Mouse (Mus musculus) kidney, adult 11 months (tissue): ENCODE measurements around the gene Asb4.
"Not testable (repeated sequence)": the region's sequence is repeated elsewhere in the genome, so short reads cannot be mapped to it uniquely, and the experiment has no call there.

Experiments
- DNase-seq: peaks from one replicate; pipeline ENCODE4 v3.0.0; 2022

Gene Asb4

DNA sequence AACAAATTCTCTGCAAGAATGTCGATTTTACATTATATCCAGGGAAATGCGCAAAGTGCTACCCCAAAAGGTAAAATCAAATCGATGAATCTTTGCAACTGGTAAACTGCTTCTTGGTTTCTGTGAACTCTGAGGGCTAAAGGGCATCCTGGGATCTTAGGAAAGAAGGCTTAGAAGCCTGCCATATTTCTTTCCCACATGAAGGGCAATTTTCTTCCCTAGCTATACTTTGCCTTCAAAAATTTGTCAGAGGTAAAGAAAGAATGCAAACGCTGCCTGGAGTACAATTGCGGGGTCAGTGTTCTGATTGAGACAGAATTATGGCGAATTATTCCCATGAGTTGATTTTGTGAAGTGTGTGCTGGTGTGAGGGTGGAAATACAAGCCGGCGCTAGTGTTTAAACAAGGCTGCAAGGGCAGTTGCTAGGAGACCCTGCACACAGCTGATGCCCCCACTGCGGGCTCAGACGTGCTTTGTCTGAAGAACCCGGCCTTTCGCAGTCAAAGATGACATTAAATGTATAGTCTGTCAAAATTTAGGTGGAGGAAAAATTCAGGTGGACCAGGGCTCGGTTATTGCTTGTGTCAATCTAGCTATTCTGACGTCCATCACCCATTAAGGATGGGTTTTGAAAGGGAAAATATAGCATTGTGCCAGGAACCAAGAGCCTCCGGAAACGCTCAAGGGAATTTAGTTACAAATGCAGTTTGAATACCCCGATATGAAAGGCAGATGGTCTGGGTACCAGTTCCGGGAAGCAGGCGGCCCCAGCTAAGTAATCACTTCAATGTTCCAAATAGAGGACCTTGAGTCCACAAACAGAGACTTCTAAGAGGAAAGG lies at the start of gene Asb4:
Asb4 (plus strand) TSS at position 51 of the 842 bp plus-strand sequence.
- DNase-seq = no peak

DNA sequence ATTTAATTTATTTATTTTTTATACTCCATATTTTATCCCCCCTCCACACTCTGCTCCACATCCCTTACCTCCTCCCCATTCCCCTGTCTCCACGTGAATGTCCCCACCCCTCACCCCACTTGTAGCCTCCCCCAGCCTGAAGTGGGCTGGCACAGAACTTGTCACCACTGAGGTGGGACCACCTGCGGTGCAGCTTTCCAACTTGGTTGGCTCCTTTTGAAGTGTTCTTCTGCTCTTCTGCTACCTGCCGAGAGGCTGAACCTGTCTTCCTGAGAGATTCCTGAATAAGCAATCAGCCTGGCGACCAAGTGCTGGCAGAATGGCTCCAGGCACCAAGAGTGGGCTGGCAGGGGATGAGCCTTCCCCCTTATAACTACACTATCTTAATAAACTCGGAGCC lies 49.2 kb upstream of the Asb4 start:
- no peak for DNase-seq

DNA sequence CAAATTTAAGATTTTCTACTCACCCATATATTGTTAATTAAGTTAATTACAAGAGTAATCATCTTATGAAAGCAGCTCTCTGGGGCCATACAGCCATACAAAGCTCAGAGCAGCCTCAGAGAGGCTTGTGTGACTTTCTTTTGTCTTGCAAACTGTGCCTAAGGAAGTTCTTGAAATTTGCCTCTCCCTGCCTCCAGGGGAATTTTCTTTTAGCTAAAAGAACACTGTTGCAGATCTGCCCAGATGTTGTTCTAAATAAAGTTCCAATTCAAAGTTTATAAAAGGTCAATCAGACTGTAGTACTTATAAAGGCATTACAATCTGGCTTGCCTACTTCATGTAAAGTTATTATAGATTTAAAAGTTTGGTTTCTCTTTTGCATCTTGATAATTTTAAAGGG lies 47.2 kb upstream of the Asb4 start:
- DNase-seq = not testable (repeated sequence)

DNA sequence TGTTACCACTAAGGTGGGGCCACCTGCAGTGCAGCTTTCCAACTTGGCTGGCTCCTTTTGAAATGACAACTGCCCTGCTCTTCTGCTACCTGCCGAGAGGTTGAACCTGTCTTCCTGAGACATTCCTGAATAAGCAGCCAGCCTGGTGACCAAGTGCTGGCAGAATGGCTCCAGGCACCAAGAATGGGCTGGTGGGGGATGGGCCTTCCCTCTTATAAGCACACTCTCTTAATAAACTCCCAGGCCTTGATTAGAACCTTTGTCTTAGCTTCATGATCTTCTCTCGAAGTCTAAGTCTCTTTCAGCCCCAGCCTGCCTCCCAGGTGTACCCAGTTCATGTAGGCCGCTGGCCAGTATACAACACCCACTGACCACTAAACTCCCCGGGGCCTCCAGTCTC lies 44.4 kb upstream of the Asb4 start:
- not testable (repeated sequence) for DNase-seq

DNA sequence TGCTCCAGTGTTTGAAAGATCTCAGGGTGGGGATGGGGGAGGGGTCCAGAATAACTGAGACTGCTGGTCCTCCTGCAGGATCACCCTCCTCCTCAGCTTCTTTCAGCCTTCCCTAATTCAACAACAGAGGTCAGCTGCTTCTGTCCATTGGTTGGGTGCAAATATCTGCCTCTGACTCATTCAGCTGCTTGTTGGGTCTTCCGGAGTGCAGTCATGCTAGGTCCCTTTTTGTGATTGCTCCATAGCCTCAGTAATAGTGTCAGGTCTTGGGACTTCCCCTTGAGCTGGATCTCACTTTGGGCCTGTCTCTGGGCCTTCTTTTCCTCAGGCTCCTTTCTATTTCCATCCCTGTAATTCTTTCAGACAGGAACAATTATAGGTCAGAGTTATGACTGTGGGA lies 43.9 kb upstream of the Asb4 start:
- DNase-seq = not testable (repeated sequence)

DNA sequence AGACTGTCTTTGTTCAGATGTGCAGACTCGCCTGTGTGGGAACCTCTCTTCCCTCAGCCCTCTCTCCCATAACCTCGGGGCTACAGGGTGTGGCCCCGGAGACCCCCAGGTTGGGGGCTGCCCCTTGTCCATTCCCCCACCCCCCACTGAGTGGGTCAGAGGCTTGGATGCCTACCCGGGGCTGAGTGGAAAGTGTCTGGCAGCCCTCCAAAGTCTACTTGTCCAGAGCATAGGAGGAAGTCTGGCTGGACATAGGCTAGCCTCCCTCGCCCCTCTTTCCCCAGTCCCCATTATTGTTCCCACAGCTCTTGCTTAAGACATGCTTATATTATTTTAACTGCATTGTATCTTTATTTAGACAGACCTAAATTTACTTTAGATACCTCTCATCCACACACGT lies 38.9 kb upstream of the Asb4 start:
- no peak for DNase-seq

DNA sequence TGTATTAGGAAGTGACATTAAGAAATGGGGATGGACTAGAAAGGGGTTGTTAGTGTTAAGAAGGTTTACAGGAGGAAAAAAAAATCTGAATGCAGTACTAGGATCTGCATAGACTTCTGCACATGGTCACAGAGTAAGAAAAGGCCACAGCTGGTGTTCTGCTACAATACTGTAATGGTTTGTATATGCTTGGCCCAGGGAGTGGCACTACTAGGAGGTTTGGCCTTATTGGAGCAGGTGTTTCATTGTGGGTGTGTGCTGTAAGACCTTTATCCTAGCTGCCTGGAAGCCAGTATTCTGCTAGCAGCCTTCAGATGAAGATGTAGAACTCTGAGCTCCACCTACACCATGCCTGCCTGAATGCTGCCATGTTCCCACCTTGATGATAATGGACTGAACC lies 25.3 kb upstream of the Asb4 start:
- DNase-seq = no peak

DNA sequence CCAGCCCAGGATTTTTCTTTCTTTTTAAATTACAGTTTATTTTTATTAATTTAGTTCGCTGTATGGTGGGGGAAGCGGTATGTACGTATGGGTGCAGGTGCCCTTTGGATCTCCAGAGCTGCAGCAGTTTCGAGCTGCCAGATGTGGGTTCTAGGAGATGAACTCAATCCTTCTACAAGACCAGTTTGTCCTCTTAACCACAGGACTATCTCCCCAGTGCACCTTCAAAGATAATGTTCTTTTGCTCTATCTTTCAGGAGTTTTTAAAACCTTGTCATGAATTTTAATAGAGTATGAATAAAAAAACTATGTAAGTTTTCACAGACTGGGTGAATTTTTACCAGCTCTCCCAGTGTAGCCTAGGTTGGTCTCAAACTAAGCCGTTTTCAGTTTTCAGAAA lies 22.8 kb upstream of the Asb4 start:
- no peak for DNase-seq

DNA sequence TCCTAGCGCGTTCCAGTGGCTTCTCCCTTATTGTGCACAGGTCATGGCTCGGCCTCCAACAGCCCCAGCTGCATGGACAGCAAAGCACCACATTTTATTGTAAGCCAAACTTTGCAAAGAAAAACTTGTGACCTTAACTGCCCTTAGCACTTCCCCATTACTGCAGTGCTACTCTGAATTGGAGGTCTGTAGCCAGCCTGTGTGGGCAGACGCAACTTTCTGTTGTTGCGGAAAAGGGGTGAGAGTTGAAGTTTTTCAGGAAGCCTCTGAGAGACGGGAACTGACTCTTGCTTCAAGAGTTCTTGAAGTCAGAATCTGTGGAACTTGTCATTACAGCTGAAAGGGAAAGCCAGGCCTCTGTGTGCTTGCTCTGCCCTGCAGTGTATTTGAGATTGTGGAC lies 21.2 kb upstream of the Asb4 start:
- no peak for DNase-seq

DNA sequence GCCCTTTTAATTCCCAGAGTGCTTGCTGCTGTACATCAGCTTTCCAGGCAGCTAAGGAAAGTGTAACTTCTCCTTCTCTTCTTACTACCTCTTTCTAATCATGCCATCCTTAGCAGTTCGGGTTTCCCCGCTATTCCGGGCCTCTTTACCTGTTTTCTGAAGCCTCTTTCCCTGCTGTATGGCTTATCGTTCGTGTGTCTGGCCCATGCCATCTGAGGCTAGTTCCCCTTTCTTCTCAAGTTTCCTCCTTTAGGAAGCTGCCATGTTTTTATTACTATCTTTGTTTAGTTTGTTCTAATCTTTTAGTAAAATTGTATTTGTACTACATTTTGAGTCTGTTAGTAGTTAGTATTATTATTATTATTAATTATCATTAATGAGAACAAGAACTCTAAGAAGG lies 17.3 kb upstream of the Asb4 start:
- DNase-seq = no peak

DNA sequence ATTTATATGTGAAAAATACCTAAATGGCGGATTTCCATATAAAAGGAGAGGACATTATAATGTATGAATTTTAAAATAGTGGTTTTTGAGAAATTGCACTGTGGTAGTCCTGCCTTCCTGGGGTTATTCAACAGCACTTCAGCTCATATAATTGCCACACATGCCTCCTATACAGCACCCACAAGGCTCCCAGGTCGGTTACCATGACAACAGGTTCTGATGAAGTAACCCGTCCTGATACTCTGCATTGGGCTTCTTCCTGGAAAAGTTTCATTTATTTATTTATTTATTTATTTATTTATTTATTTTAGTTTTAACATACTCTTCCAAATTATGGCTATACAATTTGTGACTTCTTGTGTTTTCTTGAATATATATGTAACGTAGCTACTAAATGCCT lies 6.3 kb upstream of the Asb4 start:
- DNase-seq = no peak

DNA sequence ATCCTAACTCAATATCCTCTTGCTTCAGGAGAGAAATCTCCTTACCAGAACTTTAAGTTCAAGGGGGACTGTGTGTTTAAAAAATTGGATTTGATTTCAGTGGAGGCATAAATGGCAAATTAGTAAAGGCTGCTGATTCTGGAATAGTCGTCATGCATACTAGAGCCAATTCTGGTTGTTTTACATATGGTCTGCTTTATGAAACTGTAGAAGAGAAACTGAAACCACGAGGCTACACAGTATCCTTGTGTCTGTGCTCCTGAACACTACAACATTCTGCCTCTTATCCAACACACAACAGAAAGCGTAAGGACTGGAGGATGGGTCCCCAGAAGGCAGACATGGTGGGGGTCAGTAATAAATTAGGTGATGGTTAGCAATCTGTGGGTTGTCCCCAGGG lies 4.1 kb upstream of the Asb4 start:
- no peak for DNase-seq

DNA sequence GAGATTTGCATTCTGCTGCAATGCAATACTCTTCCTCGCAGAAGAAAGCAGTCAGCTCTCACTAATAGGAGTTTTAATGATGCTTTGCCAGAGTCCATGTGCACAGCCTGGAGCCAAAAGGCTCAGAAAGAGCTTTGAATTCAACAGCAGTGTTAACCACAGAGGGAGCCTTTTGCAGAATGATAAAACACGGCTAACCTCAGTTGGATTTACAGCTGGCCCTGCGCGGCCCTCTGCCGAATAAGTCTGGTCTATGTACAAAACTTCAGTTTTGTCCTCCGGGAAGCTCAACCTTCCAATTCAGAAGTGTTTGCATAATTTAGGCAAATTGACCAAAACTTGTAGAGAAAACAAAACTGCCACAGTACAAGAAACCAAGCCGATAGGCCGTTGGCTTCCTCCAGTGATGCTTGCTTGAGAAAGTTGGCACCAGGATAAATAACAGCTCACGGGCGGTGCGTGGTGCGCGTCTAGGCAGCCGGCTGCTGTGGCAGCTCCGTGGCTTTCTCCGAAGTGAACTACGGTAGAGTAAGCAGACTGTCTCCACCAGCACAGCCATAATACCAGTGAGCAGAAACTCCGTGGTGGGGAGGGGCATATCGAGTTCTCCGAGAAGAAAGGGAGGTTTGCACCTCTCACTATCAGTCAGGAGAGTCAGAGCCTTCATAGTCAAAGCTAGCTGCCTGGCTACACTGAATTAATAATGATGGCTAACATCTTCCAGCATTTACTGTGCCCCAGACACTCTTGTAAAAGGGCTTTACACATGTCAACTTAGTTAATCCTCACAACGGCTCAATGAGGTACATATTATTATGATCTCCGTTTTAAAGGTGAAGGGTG lies 3.2 kb upstream of the Asb4 start:
- no peak for DNase-seq

DNA sequence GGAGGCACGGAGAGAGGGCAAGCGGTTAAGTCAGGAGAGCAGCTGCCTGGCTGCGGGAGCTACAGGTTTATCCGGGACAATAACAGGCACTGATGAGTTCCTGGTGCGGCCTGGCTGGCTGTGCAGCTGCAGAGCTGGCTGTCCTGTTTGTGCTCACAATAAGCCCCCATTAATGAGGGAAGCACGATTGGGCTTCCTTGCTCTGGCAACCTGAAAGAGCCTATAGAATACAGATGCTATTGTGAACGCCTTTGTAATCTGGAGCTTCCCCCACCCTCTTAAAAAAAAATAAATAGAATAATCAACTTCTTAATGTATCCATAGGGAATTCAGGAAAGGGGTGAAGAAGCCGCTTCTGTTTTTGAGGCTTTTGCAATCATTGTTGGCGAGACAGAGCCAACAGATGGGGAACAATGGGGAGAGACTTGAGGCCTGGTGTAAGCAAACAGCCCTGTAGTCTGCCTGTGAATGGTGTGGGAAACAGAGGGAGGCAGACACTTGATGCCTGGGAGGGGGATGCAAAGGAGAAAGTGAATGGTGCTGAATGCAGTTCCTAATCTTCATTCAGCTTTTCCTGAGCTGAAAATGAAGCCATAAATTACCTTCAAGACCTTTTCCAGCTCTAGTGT lies 2.4 kb upstream of the Asb4 start:
- no peak for DNase-seq

DNA sequence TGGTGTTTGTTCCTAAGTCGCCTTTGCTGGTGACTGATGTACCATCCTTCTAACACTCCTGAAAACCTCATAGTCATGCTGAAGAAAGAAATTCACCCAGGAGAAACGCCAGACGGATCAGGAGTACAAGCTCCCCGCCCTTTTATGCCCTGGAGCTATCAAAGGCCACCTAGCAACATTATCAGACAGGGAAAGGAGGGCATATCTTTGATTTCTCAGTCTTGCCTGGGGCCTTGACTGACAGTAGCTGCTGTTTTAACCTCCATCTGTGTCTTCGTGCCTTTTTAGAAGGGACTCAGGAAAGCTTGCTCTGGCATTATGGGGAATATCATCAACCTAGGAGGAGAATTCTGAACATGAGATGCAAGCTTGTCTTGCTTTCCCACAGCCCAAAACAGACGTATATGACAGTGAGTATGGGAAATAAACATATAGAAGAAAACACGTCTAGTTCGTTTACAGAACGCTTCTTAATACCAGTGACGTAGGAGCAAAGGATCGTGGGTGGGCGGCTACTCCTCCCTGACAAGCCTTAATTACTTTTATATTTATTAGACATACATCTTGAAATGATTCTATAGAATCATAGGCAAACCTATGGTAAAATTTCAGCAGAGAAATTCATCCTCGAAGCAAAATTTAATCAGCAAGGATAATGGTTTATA lies 1.1 kb upstream of the Asb4 start:
- no peak for DNase-seq

DNA sequence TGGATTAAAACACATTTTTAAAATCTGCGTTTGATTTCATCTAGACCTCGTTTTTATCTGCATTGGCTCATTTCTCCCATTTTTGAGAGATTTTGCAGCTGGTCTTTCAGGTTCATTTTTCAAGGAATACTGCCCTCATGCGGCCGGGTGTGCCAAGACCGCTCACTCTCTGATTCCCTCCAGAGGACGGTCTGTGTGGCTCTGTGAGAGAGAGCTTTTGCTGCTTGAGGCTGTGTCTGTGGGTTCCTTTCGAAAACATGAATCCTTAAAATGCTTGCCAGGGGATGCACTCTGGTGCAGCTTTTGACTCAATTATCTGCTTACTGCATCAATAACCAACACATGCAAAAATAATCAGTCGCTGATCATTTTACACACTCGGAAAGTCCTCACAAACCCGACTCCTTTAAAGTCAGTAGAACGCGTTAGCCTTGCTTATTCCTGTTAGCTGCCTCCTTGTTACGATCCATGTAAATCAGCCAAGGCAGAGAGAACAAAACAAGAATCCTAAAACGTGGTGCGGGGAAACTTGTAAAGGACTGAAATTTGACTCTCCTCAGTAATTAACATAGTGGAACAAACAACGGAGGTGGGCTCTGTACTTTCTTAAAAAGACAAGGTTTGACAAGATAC lies 487 bp upstream of the Asb4 start:
- DNase-seq = peak; percentile 57

DNA sequence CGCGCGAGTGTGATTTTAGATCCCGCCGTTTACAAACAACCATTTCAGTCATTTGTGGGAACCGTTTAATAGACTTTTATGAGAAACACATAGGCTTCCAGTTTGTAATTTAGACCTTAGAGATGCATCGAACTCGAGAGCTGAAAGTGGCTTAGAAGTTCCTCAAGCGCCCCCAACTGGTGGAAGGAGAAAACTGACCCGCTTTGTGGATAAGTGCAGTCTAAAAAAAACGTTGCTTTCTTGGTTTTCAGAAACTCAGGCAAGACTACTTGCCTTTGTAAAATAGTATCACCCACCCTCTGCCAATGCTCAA lies 948 bp downstream of the Asb4 start:
- DNase-seq = peak; percentile 17

DNA sequence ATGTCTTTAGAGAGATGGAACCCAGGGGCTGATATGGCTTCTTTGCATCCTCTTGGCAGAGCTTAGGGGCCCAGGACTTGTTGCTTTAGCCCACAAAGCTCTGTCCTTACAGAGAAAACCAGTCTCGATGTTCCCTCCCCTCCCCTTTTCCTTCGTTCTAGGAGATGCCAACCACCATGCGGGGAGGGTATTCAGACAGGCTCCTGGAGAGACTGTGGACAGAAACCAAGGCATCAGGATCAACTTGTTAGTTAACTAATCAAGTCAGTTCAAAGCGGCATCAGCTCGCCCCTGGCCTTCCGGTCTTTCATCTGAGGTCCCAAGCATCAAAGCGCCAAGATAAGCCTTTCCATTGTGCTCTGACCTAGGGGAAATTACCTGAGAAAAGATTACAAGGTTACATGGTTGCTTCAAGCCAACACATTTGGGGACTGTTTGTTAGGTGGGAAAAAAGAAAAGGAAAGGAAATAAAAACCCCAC lies 2.0 kb downstream of the Asb4 start:
- no peak for DNase-seq

DNA sequence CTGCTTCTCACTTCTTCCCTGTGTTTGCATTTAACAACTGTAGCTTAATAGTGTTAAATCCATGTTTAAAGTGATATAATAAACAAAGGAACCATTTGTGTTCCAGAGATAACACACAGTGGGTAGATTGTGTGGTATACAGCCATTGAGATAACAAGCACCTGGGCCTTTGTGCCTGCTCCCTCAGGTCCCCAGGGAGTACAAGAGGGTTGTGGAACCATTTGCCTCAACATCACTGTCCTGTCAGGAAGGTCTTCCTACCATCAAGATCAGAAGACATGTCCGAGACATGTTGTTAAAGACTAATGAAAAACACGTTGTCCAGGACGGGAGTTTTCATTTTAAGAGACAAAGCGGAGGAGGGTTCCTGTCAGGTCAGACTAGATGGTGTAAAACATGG lies 3.3 kb downstream of the Asb4 start:
- no peak for DNase-seq

DNA sequence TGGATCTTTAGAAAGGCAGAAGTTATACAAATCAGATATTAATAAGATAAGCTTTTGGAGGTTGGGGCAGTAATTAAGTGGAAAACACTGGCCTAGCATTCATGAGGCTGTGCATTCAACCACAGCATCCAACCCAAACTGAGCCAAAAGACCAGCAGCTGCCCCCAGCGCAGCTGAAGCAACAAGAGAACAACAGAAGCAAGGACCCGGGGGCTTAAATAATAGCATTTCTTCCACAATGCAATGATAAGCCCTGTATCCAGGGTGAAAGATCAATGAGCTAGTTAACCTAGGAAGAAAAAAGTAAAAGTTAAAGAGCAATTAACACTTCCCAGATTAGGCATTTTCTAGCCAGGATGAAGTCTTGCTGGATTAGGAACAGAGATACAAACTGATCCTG lies 4.2 kb downstream of the Asb4 start:
- no peak for DNase-seq

DNA sequence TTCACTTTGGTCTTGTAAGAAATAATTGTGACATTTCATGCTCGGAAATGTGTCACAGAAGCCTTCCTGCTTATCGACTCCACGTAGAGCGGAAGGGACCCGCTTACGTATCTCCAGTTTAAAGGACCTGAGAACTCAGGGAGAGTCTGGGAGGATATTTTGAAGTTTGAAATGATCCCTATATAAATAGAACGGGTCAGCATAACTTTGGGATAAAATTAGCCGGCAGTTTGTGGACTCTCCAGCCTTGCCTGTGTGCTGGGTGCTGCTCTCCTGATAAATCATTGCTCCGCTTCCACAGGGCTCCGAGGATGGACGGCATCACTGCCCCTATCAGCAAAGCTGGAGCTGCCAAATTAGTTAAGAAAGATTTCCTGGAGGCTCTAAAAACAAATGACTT lies 7.1 kb downstream of the Asb4 start:
- DNase-seq = no peak

DNA sequence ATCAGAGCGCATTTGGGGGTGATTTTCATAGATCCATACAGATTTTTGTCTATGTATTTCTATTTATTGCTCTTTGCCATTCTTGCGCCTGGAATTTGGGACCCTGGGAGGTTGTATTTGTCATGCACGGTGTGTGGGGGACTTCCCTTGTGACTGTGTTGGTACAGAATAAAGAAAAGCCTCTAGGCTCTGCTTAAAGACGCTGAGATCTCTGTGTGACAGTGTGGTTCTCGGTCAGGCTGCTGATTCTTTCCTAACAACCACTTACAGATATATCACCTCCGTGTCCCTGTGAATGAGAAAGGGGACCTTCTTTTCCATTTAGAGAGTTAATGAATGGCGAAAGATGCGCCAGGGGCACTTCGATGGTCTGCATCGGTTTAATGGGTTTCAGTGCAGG lies 7.8 kb downstream of the Asb4 start:
- DNase-seq = no peak

DNA sequence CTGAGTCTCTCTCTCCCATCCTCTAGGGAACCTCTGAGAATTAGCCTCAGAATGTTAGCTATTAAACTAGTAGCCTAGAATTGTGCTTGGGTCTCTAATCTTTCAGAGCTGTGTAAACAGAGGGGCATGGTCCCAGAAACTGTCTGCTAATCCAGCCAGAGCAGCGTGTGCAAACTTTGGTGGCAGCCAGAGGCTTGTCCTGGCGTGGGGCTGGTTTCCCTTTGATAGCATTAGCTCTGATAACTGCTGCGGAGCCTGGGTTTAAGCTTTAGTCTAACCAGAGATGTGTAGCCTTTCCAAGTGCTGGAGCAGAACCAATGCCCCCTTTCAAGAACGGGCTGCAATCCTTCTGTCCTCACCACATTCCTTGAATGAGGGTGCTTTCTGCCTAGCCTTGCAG lies 11.8 kb downstream of the Asb4 start:
- no peak for DNase-seq
